19 mouse cellular contexts compared by ENCODE assay signal in the genomic region with DNA sequence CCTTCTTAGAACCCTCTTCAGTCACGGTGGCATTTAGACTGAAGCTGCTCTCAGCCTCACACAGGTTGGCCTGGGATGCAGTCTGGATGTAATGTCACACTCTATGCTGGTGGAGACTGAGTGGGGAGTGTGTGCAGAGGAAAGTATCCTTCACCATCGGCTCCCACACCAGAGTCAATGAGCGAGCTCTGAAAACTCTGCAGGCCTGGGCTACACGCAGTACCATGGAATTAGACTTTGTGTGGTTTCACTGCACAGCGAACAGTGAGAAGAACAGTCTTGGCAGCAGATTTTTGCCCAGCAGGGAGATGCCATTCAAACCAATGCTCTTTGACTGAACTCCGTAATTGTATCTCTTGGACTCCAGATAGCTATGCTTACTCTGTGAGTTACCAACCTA.
"Had no signal": no experiment of that assay in that cellular context is flagged by ENCODE, and none has a peak within 500 bp of the region (broad histone marks: within the 10 kb centered on the region; RNA-seq: fewer than 3 reads in every experiment).

No protein-coding gene starts in this region.

- H3K4me3 ChIP-seq: left cerebral cortex, adult 2 months; midbrain, embryonic 12.5 days; midbrain, embryonic 15.5 days; neural tube, embryonic 12.5 days; neural tube, embryonic 15.5 days; stomach, embryonic 15.5 days had no signal

- DNase-seq: kidney, postnatal 10 days; kidney, postnatal 36 days; layer of hippocampus, postnatal 36 days; liver, postnatal 0 days; lung, embryonic 14.5 days; right cerebral cortex, adult 18-20 months; right cerebral cortex, postnatal 14 days; right cerebral cortex, postnatal 4 days; spleen, adult 18-20 months; thymus, postnatal 36 days had no signal

- H3K36me3 ChIP-seq: midbrain, embryonic 12.5 days; midbrain, embryonic 15.5 days; neural tube, embryonic 12.5 days; neural tube, embryonic 15.5 days; stomach, embryonic 15.5 days had no signal

- H3K4me1 ChIP-seq: midbrain, embryonic 12.5 days; midbrain, embryonic 15.5 days; neural tube, embryonic 12.5 days; neural tube, embryonic 15.5 days; stomach, embryonic 15.5 days had no signal

- H3K9ac ChIP-seq: liver, embryonic 14.5 days; liver, postnatal 0 days; lung, embryonic 14.5 days; midbrain, embryonic 12.5 days; midbrain, embryonic 15.5 days; neural tube, embryonic 12.5 days; neural tube, embryonic 15.5 days; stomach, embryonic 15.5 days had no signal

- H3K9me3 ChIP-seq: midbrain, embryonic 12.5 days; midbrain, embryonic 15.5 days; neural tube, embryonic 12.5 days; neural tube, embryonic 15.5 days; stomach, embryonic 15.5 days had no signal

- H3K27me3 ChIP-seq: midbrain, embryonic 12.5 days; midbrain, embryonic 15.5 days; neural tube, embryonic 12.5 days; neural tube, embryonic 15.5 days; stomach, embryonic 15.5 days had no signal

- H3K27ac ChIP-seq: left cerebral cortex, adult 2 months; liver, embryonic 14.5 days; macrophage; midbrain, embryonic 12.5 days; midbrain, embryonic 15.5 days; neural tube, embryonic 12.5 days; neural tube, embryonic 15.5 days; stomach, embryonic 15.5 days had no signal

- H3K4me2 ChIP-seq: lung, embryonic 14.5 days; midbrain, embryonic 12.5 days; midbrain, embryonic 15.5 days; neural tube, embryonic 12.5 days; neural tube, embryonic 15.5 days; stomach, embryonic 15.5 days had no signal

- ATAC-seq: liver, postnatal 0 days; lung, postnatal 0 days; midbrain, embryonic 15.5 days had no signal
